Mouse (Mus musculus) heart, adult 2 months (tissue): ENCODE results near the gene Kitl.

Source experiments
- CTCF ChIP-seq: fragments of 200-600 bp; IDR thresholded peaks from 2 replicates; pipeline ENCODE4 v1.8.1; 2022; ENCODE audit warnings: antibody characterized with exemption, mild to moderate bottlenecking, moderate library complexity
- EP300 ChIP-seq: fragments of 200-500 bp; IDR thresholded peaks from 2 replicates; pipeline ENCODE4 v1.6.1; 2011; ENCODE audit warnings: low read depth, low read length, control low read depth; ENCODE audit not compliant: insufficient read depth
- POLR2A ChIP-seq: fragments of 200-500 bp; IDR thresholded peaks from 2 replicates; pipeline ENCODE4 v1.6.1; 2011; ENCODE audit warnings: mild to moderate bottlenecking, low read depth, low read length, control low read depth; ENCODE audit not compliant: insufficient read depth

DNA sequence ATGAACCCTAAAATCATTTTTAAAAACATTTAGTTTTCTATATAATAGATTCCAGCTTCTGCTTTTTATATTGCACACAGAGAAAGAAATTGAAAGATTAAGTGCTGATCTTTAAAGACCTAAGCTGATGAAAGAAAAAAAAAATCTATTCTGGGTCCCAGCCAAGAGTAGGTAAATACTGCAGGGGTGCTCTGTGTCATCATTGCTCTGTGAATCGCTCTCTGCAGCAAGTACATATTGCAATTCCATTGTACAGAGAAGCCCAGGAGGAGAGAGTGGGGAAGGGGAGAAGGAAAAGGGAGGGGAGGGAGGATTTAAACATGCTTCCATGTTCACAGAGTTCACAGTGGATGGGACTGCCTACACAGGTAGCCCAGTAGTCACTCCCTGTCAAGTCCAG, 116.9 kb downstream of the Kitl start:
- TF ChIP-seq CTCF (no peak), POLR2A (no peak), EP300 (no peak)
